Mouse (Mus musculus) left cerebral cortex, postnatal 10 days (tissue): ENCODE data around the gene Aqp9. TPM values are rescaled to one million over a fixed set of nuclear protein-coding genes. Genes with fewer than 3 reads are reported as not detected.

Experiments
- DNase-seq, 2 experiments: peaks; one replicate each; pipeline ENCODE4 v3.0.0; 2021 to 2022; ENCODE audit warnings: low spot score in 2 of 2, mixed read lengths in 1 of 2; ENCODE audit errors: extremely low spot score in 1 of 2
- intact Hi-C: fragments of 180-260 bp; cut with DNase I; formaldehyde crosslinking; loops from one replicate; pipeline ENCODE4 v1.15.1; 2025
- total RNA-seq, 2 experiments: library from RNA; stranded (reverse); gene quantifications; 2 replicates each; pipeline ENCODE4 v1.2.3; 2021

The Aqp9 gene
- total RNA-seq: 1 to 10 TPM; 1.9 to 2.4 TPM

GRCm38 (mm10) chr9:71168511-71168910 is at the start of gene Aqp9:
Aqp9 (minus strand) TSS chr9:71168682.
- intact Hi-C loops: no loop called here
- DNase-seq: peak in 1 of 2 experiments; percentile 38

- DNase-seq: no peak
- intact Hi-C loops: loop anchor here (10.0 kb wide), 3 partner anchors 137 to 397 kb away; no protein-coding TSS in a partner anchor
Observed at GRCm38 (mm10) chr9:71217793-71218095, 49.3 kb upstream of the Aqp9 start.

- intact Hi-C loops: loop anchor here (10.0 kb wide), 3 partner anchors 138 to 398 kb away; no protein-coding TSS in a partner anchor
- no peak for DNase-seq
Observed at GRCm38 (mm10) chr9:71216996-71217792, 48.7 kb upstream of the Aqp9 start.

GRCm38 (mm10) chr9:71216036-71216995 is 47.8 kb upstream of the Aqp9 start:
- no peak for DNase-seq
- intact Hi-C loops: loop anchor here (10.0 kb wide), 3 partner anchors 138 to 398 kb away; no protein-coding TSS in a partner anchor

GRCm38 (mm10) chr9:71215248-71216035 is 47.0 kb upstream of the Aqp9 start, which contains the start of gene Aldh1a2:
Aldh1a2 (plus strand) TSS chr9:71215789.
- intact Hi-C loops: loop anchor here (10.0 kb wide), 3 partner anchors 139 to 399 kb away; no protein-coding TSS in a partner anchor
- peak in 1 of 2 experiments; percentile 79 for DNase-seq

GRCm38 (mm10) chr9:71213636-71214035 is 45.2 kb upstream of the Aqp9 start:
- intact Hi-C loops: loop anchor here (10.0 kb wide), 3 partner anchors 141 to 401 kb away; no protein-coding TSS in a partner anchor
- no peak for DNase-seq

- intact Hi-C loops: loop anchor here (10.0 kb wide), 3 partner anchors 144 to 404 kb away; no protein-coding TSS in a partner anchor
- peak in 1 of 2 experiments; percentile 44 for DNase-seq
Observed at GRCm38 (mm10) chr9:71210870-71211269, 42.4 kb upstream of the Aqp9 start.

- DNase-seq: no peak
- intact Hi-C loops: no loop called here
Observed at GRCm38 (mm10) chr9:71209299-71209698, 40.8 kb upstream of the Aqp9 start.

- no peak for DNase-seq
- intact Hi-C loops: no loop called here
Observed at GRCm38 (mm10) chr9:71202265-71202664, 33.8 kb upstream of the Aqp9 start.

- intact Hi-C loops: no loop called here
Observed at GRCm38 (mm10) chr9:71198826-71199225, 30.3 kb upstream of the Aqp9 start.

GRCm38 (mm10) chr9:71188647-71189415 is 20.3 kb upstream of the Aqp9 start:
- DNase-seq: peak; percentile 31 to 68
- intact Hi-C loops: loop anchor here (10.0 kb wide), 1 partner anchor 54 kb away; no protein-coding TSS in a partner anchor

More at GRCm38 (mm10) chr9:71198826-71199225, 30.3 kb upstream of the Aqp9 start:
- no peak for DNase-seq

- no peak for DNase-seq
- intact Hi-C loops: loop anchor here (10.0 kb wide), 1 partner anchor 53 kb away; no protein-coding TSS in a partner anchor
Observed at GRCm38 (mm10) chr9:71187396-71187795, 18.9 kb upstream of the Aqp9 start.

- intact Hi-C loops: loop anchor here (10.0 kb wide), 1 partner anchor 51 kb away; no protein-coding TSS in a partner anchor
- DNase-seq: no peak
Observed at GRCm38 (mm10) chr9:71185823-71186222, 17.3 kb upstream of the Aqp9 start.

- DNase-seq: no peak
- intact Hi-C loops: loop anchor here (10.0 kb wide), 1 partner anchor 50 kb away; no protein-coding TSS in a partner anchor
Observed at GRCm38 (mm10) chr9:71185285-71185684, 16.8 kb upstream of the Aqp9 start.

- intact Hi-C loops: loop anchor here (10.0 kb wide), 1 partner anchor 45 kb away; no protein-coding TSS in a partner anchor
- DNase-seq: peak in 1 of 2 experiments; percentile 40
Observed at GRCm38 (mm10) chr9:71179964-71180700, 11.7 kb upstream of the Aqp9 start.

GRCm38 (mm10) chr9:71179276-71179896 is 10.9 kb upstream of the Aqp9 start:
- DNase-seq: no peak
- intact Hi-C loops: no loop called here
